Mouse (Mus musculus): ENCODE measurements around the gene Diaph2. TPM values are rescaled to one million over a fixed set of nuclear protein-coding genes. Genes with fewer than 3 reads are reported as not detected.

The Diaph2 gene
- polyA plus RNA-seq, 1 experiment from 2014 or later = 2.0 TPM

- Histone ChIP-seq H3K27ac (ENCODE audit: low read depth, low read length) (no peak overlapping the region), H3K36me3 (ENCODE audit: control insufficient read depth, insufficient read depth, low read length) (no peaks in the 10 kb centered on the region), H3K9ac (ENCODE audit: low read depth, low read length) (no peak overlapping the region), H3K4me1 (replicated peaks; ENCODE audit: control insufficient read depth, insufficient read depth, low read length) (no peaks in the 10 kb centered on the region), H3K4me3 (ENCODE audit: low read depth, low read length) (no peak overlapping the region), H3K4me2 (no peak overlapping the region), H3K27me3 (replicated peaks; ENCODE audit: control insufficient read depth, insufficient read depth, low read length) (no peaks in the 10 kb centered on the region), H3K9me3 (ENCODE audit: control insufficient read depth, low read length) (no peaks in the 10 kb centered on the region)
- WGBS = 68% methylated on average over 4 of the region's 4 CpGs
- no peak for DNase-seq (ENCODE audit: low spot score)
- ATAC-seq (replicated peaks; ENCODE audit: low FRiP score) = no peak
Measured at GRCm38 (mm10) chrX:129974816-129975215, 225.3 kb downstream of the Diaph2 start.

GRCm38 (mm10) chrX:130008210-130008609, 258.7 kb downstream of the Diaph2 start:
- Histone ChIP-seq H3K27me3 (replicated peaks; ENCODE audit: control insufficient read depth, insufficient read depth, low read length) (no peaks in the 10 kb centered on the region), H3K4me2 (no peak overlapping the region), H3K36me3 (ENCODE audit: control insufficient read depth, insufficient read depth, low read length) (no peaks in the 10 kb centered on the region), H3K27ac (ENCODE audit: low read depth, low read length) (no peak overlapping the region), H3K9ac (ENCODE audit: low read depth, low read length) (no peak overlapping the region), H3K4me3 (ENCODE audit: low read depth, low read length) (no peak overlapping the region), H3K9me3 (ENCODE audit: control insufficient read depth, low read length) (no peaks in the 10 kb centered on the region), H3K4me1 (replicated peaks; ENCODE audit: control insufficient read depth, insufficient read depth, low read length) (no peaks in the 10 kb centered on the region)
- DNase-seq (ENCODE audit: low spot score) (no peak), ATAC-seq (replicated peaks; ENCODE audit: low FRiP score) (no peak)

GRCm38 (mm10) chrX:130019735-130020134, 270.2 kb downstream of the Diaph2 start:
- ATAC-seq (replicated peaks; ENCODE audit: low FRiP score) (no peak), DNase-seq (ENCODE audit: low spot score) (no peak)
- Histone ChIP-seq H3K4me1 (replicated peaks; ENCODE audit: control insufficient read depth, insufficient read depth, low read length) (no peaks in the 10 kb centered on the region), H3K27ac (ENCODE audit: low read depth, low read length) (no peak overlapping the region), H3K4me3 (ENCODE audit: low read depth, low read length) (no peak overlapping the region), H3K27me3 (replicated peaks; ENCODE audit: control insufficient read depth, insufficient read depth, low read length) (no peaks in the 10 kb centered on the region), H3K9ac (ENCODE audit: low read depth, low read length) (no peak overlapping the region), H3K36me3 (ENCODE audit: control insufficient read depth, insufficient read depth, low read length) (no peaks in the 10 kb centered on the region), H3K9me3 (ENCODE audit: control insufficient read depth, low read length) (no peaks in the 10 kb centered on the region), H3K4me2 (no peak overlapping the region)
- 60% methylated on average over 1 of the region's 1 CpGs for WGBS

GRCm38 (mm10) chrX:130044525-130044924, 295.0 kb downstream of the Diaph2 start:
- WGBS = 66% methylated on average over 1 of the region's 1 CpGs
- H3K36me3 ChIP-seq (ENCODE audit: control insufficient read depth, insufficient read depth, low read length) = no peaks in the 10 kb centered on the region
- no peak for DNase-seq (ENCODE audit: low spot score)
- H3K27me3 ChIP-seq (replicated peaks; ENCODE audit: control insufficient read depth, insufficient read depth, low read length) = no peaks in the 10 kb centered on the region
- no peaks in the 10 kb centered on the region for H3K9me3 ChIP-seq (ENCODE audit: control insufficient read depth, low read length)
- no peak overlapping the region for H3K4me2 ChIP-seq
- H3K4me1 ChIP-seq (replicated peaks; ENCODE audit: control insufficient read depth, insufficient read depth, low read length) = no peaks in the 10 kb centered on the region
- H3K4me3 ChIP-seq (ENCODE audit: low read depth, low read length) = no peak overlapping the region
- no peak for ATAC-seq (replicated peaks; ENCODE audit: low FRiP score)
- H3K27ac ChIP-seq (ENCODE audit: low read depth, low read length) = no peak overlapping the region
- no peak overlapping the region for H3K9ac ChIP-seq (ENCODE audit: low read depth, low read length)

GRCm38 (mm10) chrX:130149216-130149615, 399.7 kb downstream of the Diaph2 start:
- no peak overlapping the region for H3K9ac ChIP-seq (ENCODE audit: low read depth, low read length)
- no peaks in the 10 kb centered on the region for H3K36me3 ChIP-seq (ENCODE audit: control insufficient read depth, insufficient read depth, low read length)
- no peaks in the 10 kb centered on the region for H3K4me1 ChIP-seq (replicated peaks; ENCODE audit: control insufficient read depth, insufficient read depth, low read length)
- H3K4me3 ChIP-seq (ENCODE audit: low read depth, low read length) = no peak overlapping the region
- H3K4me2 ChIP-seq = no peak overlapping the region
- H3K27me3 ChIP-seq (replicated peaks; ENCODE audit: control insufficient read depth, insufficient read depth, low read length) = no peaks in the 10 kb centered on the region
- no peaks in the 10 kb centered on the region for H3K9me3 ChIP-seq (ENCODE audit: control insufficient read depth, low read length)
- ATAC-seq (replicated peaks; ENCODE audit: low FRiP score) (no peak), DNase-seq (ENCODE audit: low spot score) (no peak)
- no peak overlapping the region for H3K27ac ChIP-seq (ENCODE audit: low read depth, low read length)

- WGBS = 70% methylated on average over 1 of the region's 1 CpGs
Measured at GRCm38 (mm10) chrX:130152164-130152563, 402.6 kb downstream of the Diaph2 start.

GRCm38 (mm10) chrX:130173126-130173525, 423.6 kb downstream of the Diaph2 start:
- H3K9ac ChIP-seq (ENCODE audit: low read depth, low read length) = no peak overlapping the region
- DNase-seq (ENCODE audit: low spot score) (no peak), ATAC-seq (replicated peaks; ENCODE audit: low FRiP score) (no peak)
- no peaks in the 10 kb centered on the region for H3K9me3 ChIP-seq (ENCODE audit: control insufficient read depth, low read length)
- H3K36me3 ChIP-seq (ENCODE audit: control insufficient read depth, insufficient read depth, low read length) = no peaks in the 10 kb centered on the region
- 78% methylated on average over 2 of the region's 2 CpGs for WGBS
- no peaks in the 10 kb centered on the region for H3K27me3 ChIP-seq (replicated peaks; ENCODE audit: control insufficient read depth, insufficient read depth, low read length)
- no peak overlapping the region for H3K27ac ChIP-seq (ENCODE audit: low read depth, low read length)
- no peak overlapping the region for H3K4me2 ChIP-seq
- H3K4me1 ChIP-seq (replicated peaks; ENCODE audit: control insufficient read depth, insufficient read depth, low read length) = no peaks in the 10 kb centered on the region
- H3K4me3 ChIP-seq (ENCODE audit: low read depth, low read length) = no peak overlapping the region

More at GRCm38 (mm10) chrX:130152164-130152563, 402.6 kb downstream of the Diaph2 start:
- H3K36me3 ChIP-seq (ENCODE audit: control insufficient read depth, insufficient read depth, low read length) = no peaks in the 10 kb centered on the region
- no peak for ATAC-seq (replicated peaks; ENCODE audit: low FRiP score)
- H3K4me2 ChIP-seq = no peak overlapping the region
- no peaks in the 10 kb centered on the region for H3K9me3 ChIP-seq (ENCODE audit: control insufficient read depth, low read length)
- no peak overlapping the region for H3K9ac ChIP-seq (ENCODE audit: low read depth, low read length)
- H3K27me3 ChIP-seq (replicated peaks; ENCODE audit: control insufficient read depth, insufficient read depth, low read length) = no peaks in the 10 kb centered on the region
- no peak overlapping the region for H3K4me3 ChIP-seq (ENCODE audit: low read depth, low read length)
- DNase-seq (ENCODE audit: low spot score) = no peak
- H3K4me1 ChIP-seq (replicated peaks; ENCODE audit: control insufficient read depth, insufficient read depth, low read length) = no peaks in the 10 kb centered on the region
- H3K27ac ChIP-seq (ENCODE audit: low read depth, low read length) = no peak overlapping the region

GRCm38 (mm10) chrX:130187891-130188290, 438.3 kb downstream of the Diaph2 start:
- Histone ChIP-seq H3K4me2 (no peak overlapping the region), H3K9me3 (ENCODE audit: control insufficient read depth, low read length) (no peaks in the 10 kb centered on the region), H3K36me3 (ENCODE audit: control insufficient read depth, insufficient read depth, low read length) (no peaks in the 10 kb centered on the region), H3K4me1 (replicated peaks; ENCODE audit: control insufficient read depth, insufficient read depth, low read length) (no peaks in the 10 kb centered on the region), H3K27me3 (replicated peaks; ENCODE audit: control insufficient read depth, insufficient read depth, low read length) (no peaks in the 10 kb centered on the region), H3K4me3 (ENCODE audit: low read depth, low read length) (no peak overlapping the region), H3K27ac (ENCODE audit: low read depth, low read length) (no peak overlapping the region), H3K9ac (ENCODE audit: low read depth, low read length) (no peak overlapping the region)
- ATAC-seq (replicated peaks; ENCODE audit: low FRiP score) = no peak
- 46% methylated on average over 1 of the region's 1 CpGs for WGBS
- DNase-seq (ENCODE audit: low spot score) = no peak

- ATAC-seq (replicated peaks; ENCODE audit: low FRiP score) (no peak), DNase-seq (ENCODE audit: low spot score) (no peak)
- H3K9ac ChIP-seq (ENCODE audit: low read depth, low read length) = no peak overlapping the region
- H3K4me1 ChIP-seq (replicated peaks; ENCODE audit: control insufficient read depth, insufficient read depth, low read length) = no peaks in the 10 kb centered on the region
- 100% methylated on average over 2 of the region's 2 CpGs for WGBS
- no peaks in the 10 kb centered on the region for H3K36me3 ChIP-seq (ENCODE audit: control insufficient read depth, insufficient read depth, low read length)
- no peak overlapping the region for H3K4me3 ChIP-seq (ENCODE audit: low read depth, low read length)
- H3K4me2 ChIP-seq = no peak overlapping the region
- H3K27me3 ChIP-seq (replicated peaks; ENCODE audit: control insufficient read depth, insufficient read depth, low read length) = no peaks in the 10 kb centered on the region
- no peak overlapping the region for H3K27ac ChIP-seq (ENCODE audit: low read depth, low read length)
- H3K9me3 ChIP-seq (ENCODE audit: control insufficient read depth, low read length) = no peaks in the 10 kb centered on the region
Measured at GRCm38 (mm10) chrX:130188449-130188848, 438.9 kb downstream of the Diaph2 start.
